Mouse (Mus musculus): ENCODE measurements around the gene Olfr222. TPM values are rescaled to one million over a fixed set of nuclear protein-coding genes. Genes with fewer than 3 reads are reported as not detected.

Olfr222 gene
- polyA plus RNA-seq, 1 experiment from 2014 or later, result not detected

DNA sequence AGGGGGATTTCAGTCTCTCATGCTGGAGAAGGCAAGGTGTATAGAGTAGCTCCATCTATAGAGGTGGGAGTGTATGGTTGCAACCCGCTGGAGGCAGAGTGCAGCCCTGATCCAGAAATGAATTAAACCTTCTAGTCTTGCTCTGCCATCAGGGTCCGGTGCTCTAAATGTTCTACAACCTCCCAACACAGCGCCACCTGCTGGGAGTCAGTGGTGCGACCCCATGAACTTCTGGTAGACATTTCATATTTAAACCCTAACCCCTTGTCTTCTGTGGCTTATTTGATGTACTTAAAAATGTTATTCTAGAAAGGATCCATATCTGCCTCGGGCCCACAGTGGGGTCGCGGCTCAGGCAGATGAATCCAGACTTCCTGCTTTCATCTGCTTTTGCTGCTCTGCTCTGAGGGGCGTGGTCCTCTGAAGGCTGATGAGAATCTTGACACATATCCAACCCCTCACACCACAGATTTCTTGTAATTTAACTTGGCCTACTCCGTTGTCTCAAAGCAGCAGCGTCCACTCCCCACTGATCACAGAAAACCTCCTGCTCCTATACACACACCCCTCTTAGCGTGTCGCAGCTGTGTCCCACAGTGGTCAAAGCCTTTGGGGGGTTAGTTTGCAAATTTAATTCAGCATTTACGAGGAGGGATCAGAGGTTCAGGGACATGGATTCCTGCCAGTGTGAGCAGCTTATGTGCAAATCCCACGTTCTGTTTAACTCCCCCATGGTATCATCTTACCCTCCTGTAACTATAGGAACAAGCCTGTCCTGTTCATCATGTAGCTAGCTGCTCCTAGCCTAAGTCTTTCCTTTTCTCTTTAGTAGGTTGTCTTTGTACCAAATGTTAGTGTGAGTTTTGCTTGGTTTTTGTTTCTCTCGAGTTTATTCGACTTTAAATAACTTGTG is 38.6 kb downstream of the Olfr222 start:
- WGBS, result 75% methylated on average over 16 of the region's 16 CpGs
- no peaks in the 10 kb centered on the region for H3K27me3 ChIP-seq (ENCODE audit: control insufficient read depth, insufficient read depth, low read length)
- ATAC-seq (ENCODE audit: insufficient read depth, low FRiP score, low TSS enrichment) (no peak), DNase-seq (ENCODE audit: low spot score) (no peak)
- no peaks in the 10 kb centered on the region for H3K9me3 ChIP-seq (ENCODE audit: control insufficient read depth, low read length)
- no peak overlapping the region for H3K27ac ChIP-seq (ENCODE audit: low read depth, low read length)
- no peak overlapping the region for H3K4me3 ChIP-seq (ENCODE audit: low read depth, low read length)
- no peaks in the 10 kb centered on the region for H3K36me3 ChIP-seq (ENCODE audit: control insufficient read depth, insufficient read depth, low read length)
- no peak overlapping the region for H3K4me2 ChIP-seq (ENCODE audit: low read depth)
- H3K4me1 ChIP-seq (ENCODE audit: control insufficient read depth, insufficient read depth, low read length), result no peaks in the 10 kb centered on the region
- H3K9ac ChIP-seq (ENCODE audit: low read length), result no peak overlapping the region

DNA sequence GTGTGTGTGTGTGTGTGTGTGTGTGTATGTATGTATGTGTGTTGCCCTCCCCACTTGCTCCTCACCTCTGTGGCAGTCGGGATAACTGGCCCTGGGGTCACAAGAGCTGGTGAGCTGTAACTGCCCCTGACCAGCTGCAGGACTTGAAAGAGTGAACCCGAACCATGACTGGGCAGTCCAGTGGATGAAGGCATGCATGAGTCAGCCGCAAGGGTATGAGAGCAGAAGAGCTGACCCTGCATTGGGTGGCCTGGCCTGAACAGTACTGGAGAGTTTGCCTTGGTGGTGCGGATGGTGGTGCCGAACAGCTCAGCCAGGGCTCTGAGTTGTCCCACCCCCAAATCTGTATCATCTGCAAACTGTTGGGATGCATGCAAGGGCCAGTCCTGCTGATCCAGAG is 44.5 kb downstream of the Olfr222 start:
- Histone ChIP-seq H3K9ac (ENCODE audit: low read length) (no peak overlapping the region), H3K9me3 (ENCODE audit: control insufficient read depth, low read length) (no peaks in the 10 kb centered on the region), H3K27ac (ENCODE audit: low read depth, low read length) (no peak overlapping the region), H3K27me3 (ENCODE audit: control insufficient read depth, insufficient read depth, low read length) (no peaks in the 10 kb centered on the region), H3K4me3 (ENCODE audit: low read depth, low read length) (no peak overlapping the region), H3K4me2 (ENCODE audit: low read depth) (no peak overlapping the region), H3K36me3 (ENCODE audit: control insufficient read depth, insufficient read depth, low read length) (no peaks in the 10 kb centered on the region), H3K4me1 (ENCODE audit: control insufficient read depth, insufficient read depth, low read length) (peaks cover 4% of the 10 kb centered on the region; the same call in 1 of the 2 replicates)
- WGBS, result 74% methylated on average over 5 of the region's 5 CpGs
- ATAC-seq (ENCODE audit: insufficient read depth, low FRiP score, low TSS enrichment) (no peak), DNase-seq (ENCODE audit: low spot score) (no peak)

DNA sequence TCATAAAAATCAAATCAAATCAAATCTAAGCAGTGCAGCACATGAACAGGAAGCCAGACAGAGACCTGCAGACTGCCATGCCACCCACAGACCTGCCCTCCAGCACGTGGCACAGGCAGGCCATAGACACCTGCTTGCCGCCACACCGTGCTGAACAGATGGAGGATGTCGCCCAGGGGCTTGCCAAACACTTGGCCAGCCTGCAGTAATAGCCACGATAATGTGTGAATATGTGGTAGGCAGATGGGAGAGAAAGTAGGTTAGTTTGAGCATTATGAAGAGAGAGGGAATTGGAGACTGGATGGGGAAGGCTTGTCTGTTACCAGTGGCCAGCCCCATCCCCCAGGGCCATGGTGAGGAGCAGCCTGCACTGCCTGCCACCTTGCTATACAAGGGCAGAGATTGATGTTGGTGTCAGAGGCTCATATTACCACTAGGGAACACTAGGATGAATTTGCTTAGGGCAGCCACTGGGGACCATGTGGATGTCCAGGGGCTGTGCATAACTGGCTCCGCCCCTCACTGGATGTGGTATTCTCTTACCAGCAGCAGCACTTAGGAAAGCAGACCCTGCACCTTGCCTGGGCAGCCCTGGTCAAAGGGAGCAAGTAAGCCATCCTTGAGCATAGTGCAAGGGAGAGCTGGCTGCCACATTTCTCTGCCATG is 45.0 kb downstream of the Olfr222 start:
- ATAC-seq (ENCODE audit: insufficient read depth, low FRiP score, low TSS enrichment) (no peak), DNase-seq (ENCODE audit: low spot score) (peak; percentile 23)
- Histone ChIP-seq H3K4me2 (ENCODE audit: low read depth) (no peak overlapping the region), H3K4me3 (ENCODE audit: low read depth, low read length) (no peak overlapping the region), H3K9me3 (ENCODE audit: control insufficient read depth, low read length) (no peaks in the 10 kb centered on the region), H3K4me1 (ENCODE audit: control insufficient read depth, insufficient read depth, low read length) (peaks cover 4% of the 10 kb centered on the region; the same call in 1 of the 2 replicates), H3K9ac (ENCODE audit: low read length) (no peak overlapping the region), H3K36me3 (ENCODE audit: control insufficient read depth, insufficient read depth, low read length) (no peaks in the 10 kb centered on the region), H3K27ac (ENCODE audit: low read depth, low read length) (no peak overlapping the region), H3K27me3 (ENCODE audit: control insufficient read depth, insufficient read depth, low read length) (no peaks in the 10 kb centered on the region)
- 73% methylated on average over 6 of the region's 6 CpGs for WGBS

DNA sequence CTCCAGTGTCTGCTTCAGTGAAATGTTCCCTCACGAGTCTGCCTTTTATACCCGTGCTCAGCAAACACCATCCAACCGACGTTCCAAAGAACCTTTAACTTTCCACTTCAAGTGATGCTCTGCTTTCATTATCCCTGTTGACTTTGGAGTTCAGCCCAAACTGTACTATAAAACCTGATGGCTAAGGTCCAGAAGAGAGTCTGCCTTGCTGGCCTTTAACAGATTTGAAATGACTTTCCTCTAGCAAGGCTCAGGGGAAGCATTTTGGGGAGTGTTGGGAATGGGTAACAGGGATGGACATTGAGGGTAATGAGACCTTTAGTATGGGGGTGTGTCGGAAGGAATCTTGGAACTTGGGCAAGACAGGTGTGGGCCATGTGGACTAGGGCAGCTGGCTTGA is 45.8 kb downstream of the Olfr222 start:
- H3K4me3 ChIP-seq (ENCODE audit: low read depth, low read length), result no peak overlapping the region
- no peak overlapping the region for H3K27ac ChIP-seq (ENCODE audit: low read depth, low read length)
- no peaks in the 10 kb centered on the region for H3K36me3 ChIP-seq (ENCODE audit: control insufficient read depth, insufficient read depth, low read length)
- H3K9ac ChIP-seq (ENCODE audit: low read length), result no peak overlapping the region
- H3K27me3 ChIP-seq (ENCODE audit: control insufficient read depth, insufficient read depth, low read length), result no peaks in the 10 kb centered on the region
- WGBS, result 86% methylated on average over 5 of the region's 5 CpGs
- DNase-seq (ENCODE audit: low spot score) (no peak), ATAC-seq (ENCODE audit: insufficient read depth, low FRiP score, low TSS enrichment) (no peak)
- no peak overlapping the region for H3K4me2 ChIP-seq (ENCODE audit: low read depth)
- peaks cover 4% of the 10 kb centered on the region; the same call in 1 of the 2 replicates for H3K4me1 ChIP-seq (ENCODE audit: control insufficient read depth, insufficient read depth, low read length)
- no peaks in the 10 kb centered on the region for H3K9me3 ChIP-seq (ENCODE audit: control insufficient read depth, low read length)

DNA sequence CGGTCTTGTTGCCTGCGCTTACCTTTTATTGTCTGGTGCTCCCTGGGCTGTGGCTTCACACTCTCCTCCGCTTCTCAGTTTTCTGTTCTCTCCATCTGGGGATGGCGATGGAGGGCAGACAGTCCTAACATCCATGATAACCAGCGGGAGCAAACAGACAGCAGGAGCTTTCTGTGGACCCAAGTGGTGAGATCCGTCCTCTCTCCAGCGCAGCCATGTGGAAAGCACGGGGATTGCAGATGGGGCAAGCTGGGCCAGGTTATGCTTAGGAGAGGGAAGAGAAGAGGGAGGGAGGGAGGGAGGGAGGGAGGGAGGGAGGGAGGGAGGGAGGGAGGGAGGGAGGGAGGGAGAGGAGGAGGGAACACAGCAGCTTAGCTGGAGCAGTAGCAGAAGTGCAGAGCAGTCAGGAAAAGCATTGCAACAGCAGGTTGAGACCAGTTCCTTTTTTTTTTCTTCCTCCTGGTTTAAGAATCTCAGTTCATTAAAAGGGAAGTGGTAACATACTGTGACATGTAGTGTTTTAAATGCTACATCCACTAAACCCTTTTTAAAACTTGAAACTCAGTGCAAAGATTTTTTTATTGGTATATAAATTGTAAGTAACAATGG is 49.5 kb downstream of the Olfr222 start, which contains the start of gene Zkscan17:
Gene Zkscan17, minus strand, starts transcription at position 280 of the 609 bp plus-strand sequence.
- Histone ChIP-seq H3K36me3 (ENCODE audit: control insufficient read depth, insufficient read depth, low read length) (no peaks in the 10 kb centered on the region), H3K9me3 (ENCODE audit: control insufficient read depth, low read length) (no peaks in the 10 kb centered on the region), H3K4me2 (ENCODE audit: low read depth) (no peak within 1 kb of the TSS), H3K4me3 (ENCODE audit: low read depth, low read length) (no peak within 1 kb of the TSS), H3K9ac (ENCODE audit: low read length) (no peak within 1 kb of the TSS), H3K27me3 (ENCODE audit: control insufficient read depth, insufficient read depth, low read length) (no peaks in the 10 kb centered on the region), H3K4me1 (ENCODE audit: control insufficient read depth, insufficient read depth, low read length) (peaks cover 4% of the 10 kb centered on the region; the same call in 1 of the 2 replicates), H3K27ac (ENCODE audit: low read depth, low read length) (no peak within 1 kb of the TSS)
- ATAC-seq (ENCODE audit: insufficient read depth, low FRiP score, low TSS enrichment) (no peak), DNase-seq (ENCODE audit: low spot score) (peak; percentile 48)
- 58% methylated on average over 8 of the region's 8 CpGs for WGBS

DNA sequence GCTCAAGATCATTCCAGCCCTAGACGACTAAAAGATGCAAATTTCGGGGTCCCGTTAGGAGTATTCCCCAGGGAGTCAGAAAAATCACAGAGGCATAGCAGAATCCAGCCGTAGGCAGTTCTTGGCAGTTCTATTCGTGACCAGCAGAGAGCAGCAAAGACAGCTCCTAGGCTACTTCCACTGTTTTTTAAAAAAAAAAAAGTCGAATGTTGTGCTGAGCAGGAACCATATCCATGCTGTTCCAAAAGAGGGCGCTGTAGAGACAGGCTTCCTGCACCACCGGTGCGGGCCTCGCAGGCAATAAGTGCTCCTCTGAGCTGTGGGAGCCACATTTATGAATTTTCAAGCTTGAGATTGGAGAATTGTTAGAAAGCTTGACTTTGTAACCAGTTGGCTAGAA is 50.8 kb downstream of the Olfr222 start:
- H3K4me2 ChIP-seq (ENCODE audit: low read depth), result no peak overlapping the region
- 16% methylated on average over 10 of the region's 10 CpGs for WGBS
- no peak for ATAC-seq (ENCODE audit: insufficient read depth, low FRiP score, low TSS enrichment)

DNA sequence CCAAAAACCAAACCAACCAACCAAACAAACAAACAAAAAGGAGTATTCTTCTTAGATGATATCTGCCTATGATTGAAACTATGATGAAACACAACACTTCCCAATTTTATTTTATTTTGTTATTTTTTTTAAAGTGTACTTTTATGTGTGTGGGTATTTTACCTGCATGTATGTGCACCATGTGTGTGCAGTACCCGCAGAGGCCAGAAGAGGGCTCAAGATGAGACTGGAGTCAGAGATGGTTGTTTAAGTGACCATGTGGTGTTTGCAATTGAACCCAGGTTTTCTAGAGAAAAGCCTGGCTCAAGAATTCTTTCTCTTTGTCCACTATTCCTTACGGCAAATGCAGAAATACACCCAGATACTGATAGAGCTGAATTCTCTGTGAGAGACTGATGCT is 51.9 kb downstream of the Olfr222 start:
- H3K4me3 ChIP-seq (ENCODE audit: low read depth, low read length), result no peak overlapping the region
- DNase-seq (ENCODE audit: low spot score), result no peak
- H3K36me3 ChIP-seq (ENCODE audit: control insufficient read depth, insufficient read depth, low read length), result no peaks in the 10 kb centered on the region
- no peaks in the 10 kb centered on the region for H3K27me3 ChIP-seq (ENCODE audit: control insufficient read depth, insufficient read depth, low read length)
- ATAC-seq (ENCODE audit: insufficient read depth, low FRiP score, low TSS enrichment), result no peak
- no peaks in the 10 kb centered on the region; the same call in 1 of the 2 replicates for H3K4me1 ChIP-seq (ENCODE audit: control insufficient read depth, insufficient read depth, low read length)
- WGBS, result 97% methylated on average over 2 of the region's 2 CpGs
- no peak overlapping the region for H3K4me2 ChIP-seq (ENCODE audit: low read depth)
- no peak overlapping the region for H3K9ac ChIP-seq (ENCODE audit: low read length)
- H3K27ac ChIP-seq (ENCODE audit: low read depth, low read length), result no peak overlapping the region
- no peaks in the 10 kb centered on the region for H3K9me3 ChIP-seq (ENCODE audit: control insufficient read depth, low read length)

More for the DNA sequence above, 50.8 kb downstream of the Olfr222 start:
- H3K27ac ChIP-seq (ENCODE audit: low read depth, low read length), result no peak overlapping the region
- H3K4me3 ChIP-seq (ENCODE audit: low read depth, low read length), result no peak overlapping the region
- no peaks in the 10 kb centered on the region for H3K36me3 ChIP-seq (ENCODE audit: control insufficient read depth, insufficient read depth, low read length)
- no peaks in the 10 kb centered on the region for H3K4me1 ChIP-seq (ENCODE audit: control insufficient read depth, insufficient read depth, low read length)
- H3K9ac ChIP-seq (ENCODE audit: low read length), result no peak overlapping the region
- no peaks in the 10 kb centered on the region for H3K9me3 ChIP-seq (ENCODE audit: control insufficient read depth, low read length)
- H3K27me3 ChIP-seq (ENCODE audit: control insufficient read depth, insufficient read depth, low read length), result no peaks in the 10 kb centered on the region
- DNase-seq (ENCODE audit: low spot score), result peak; percentile 76
